Mouse (Mus musculus): ENCODE data around the gene Bmp8b. TPM values are rescaled to one million over a fixed set of nuclear protein-coding genes. Genes with fewer than 3 reads are reported as not detected.

The Bmp8b gene
- polyA plus RNA-seq, 1 experiment from 2014 or later: 0.25 TPM

DNA sequence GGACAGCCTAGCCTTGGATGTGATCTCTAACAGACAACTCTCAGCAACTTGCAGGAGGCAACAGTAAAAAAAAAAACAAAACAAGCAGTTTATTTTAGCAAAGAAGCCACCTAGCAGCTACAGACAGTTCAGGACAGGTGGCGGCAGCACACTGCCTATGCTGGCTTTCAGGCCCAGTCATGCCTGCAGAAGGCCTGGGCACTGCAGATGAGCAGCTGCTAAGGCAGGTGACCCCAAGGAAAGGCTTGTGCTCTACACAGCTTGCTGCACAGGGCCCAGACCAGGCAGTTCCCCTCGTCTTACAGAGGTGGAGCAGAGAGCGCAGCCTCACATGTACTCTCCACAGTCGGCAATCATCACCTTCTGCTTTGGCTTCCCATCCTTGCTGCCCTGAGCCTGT lies 22.1 kb downstream of the Bmp8b start:
- no peaks in the 10 kb centered on the region for H3K4me1 ChIP-seq (replicated peaks; ENCODE audit: control insufficient read depth, insufficient read depth)
- H3K36me3 ChIP-seq (ENCODE audit: control insufficient read depth, insufficient read depth, low read length): peaks cover 32% of the 10 kb centered on the region
- no peak overlapping the region for H3K9ac ChIP-seq (ENCODE audit: low read length)
- TF ChIP-seq EP300 (optimal IDR thresholded peaks at IDR 0.05) (no peak), CTCF (IDR thresholded peaks at IDR 0.05; ENCODE audit: low read depth) (no peak)
- WGBS: 87% methylated on average over 4 of the region's 4 CpGs
- no peak for DNase-seq (ENCODE audit: low spot score)
- ATAC-seq (ENCODE audit: low FRiP score, low TSS enrichment): no peak
- no peaks in the 10 kb centered on the region for H3K9me3 ChIP-seq (ENCODE audit: control insufficient read depth, low read length)
- no peaks in the 10 kb centered on the region for H3K27me3 ChIP-seq (ENCODE audit: control insufficient read depth, insufficient read depth, low read length)
- H3K27ac ChIP-seq (replicated peaks): no peak overlapping the region
- H3K4me3 ChIP-seq (ENCODE audit: low read depth, low read length): no peak overlapping the region
- no peak overlapping the region for H3K4me2 ChIP-seq (replicated peaks; ENCODE audit: low read depth)

DNA sequence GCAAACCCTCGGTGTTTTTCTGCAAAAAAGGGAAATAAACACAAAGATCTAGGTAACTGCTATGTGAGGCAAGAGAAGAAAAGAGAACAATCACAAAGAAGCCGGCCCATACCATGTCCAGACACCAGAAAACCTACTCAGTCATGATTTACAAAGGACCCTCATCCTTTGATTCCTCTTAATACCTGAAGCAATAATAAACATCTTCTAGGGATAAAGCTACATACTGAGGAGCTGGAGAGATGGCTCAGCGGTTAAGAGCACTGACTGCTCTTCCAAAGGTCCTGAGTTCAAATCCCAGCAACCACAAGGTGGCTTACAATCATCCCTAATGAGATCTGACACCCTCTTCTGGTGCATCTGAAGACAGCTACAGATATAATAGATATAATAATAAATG lies 32.6 kb downstream of the Bmp8b start:
- H3K4me1 ChIP-seq (replicated peaks; ENCODE audit: control insufficient read depth, insufficient read depth): 0 out of 2 replicates have a peak, but pooled peaks cover 5% of the 10 kb centered on the region
- DNase-seq (ENCODE audit: low spot score): no peak
- no peak overlapping the region for H3K27ac ChIP-seq (replicated peaks)
- no peaks in the 10 kb centered on the region for H3K27me3 ChIP-seq (ENCODE audit: control insufficient read depth, insufficient read depth, low read length)
- TF ChIP-seq CTCF (IDR thresholded peaks at IDR 0.05; ENCODE audit: low read depth) (no peak), EP300 (optimal IDR thresholded peaks at IDR 0.05) (no peak)
- H3K4me3 ChIP-seq (ENCODE audit: low read depth, low read length): no peak overlapping the region
- WGBS: 71% methylated on average over 3 of the region's 3 CpGs
- no peaks in the 10 kb centered on the region for H3K9me3 ChIP-seq (ENCODE audit: control insufficient read depth, low read length)
- no peak overlapping the region for H3K4me2 ChIP-seq (replicated peaks; ENCODE audit: low read depth)
- ATAC-seq (ENCODE audit: low FRiP score, low TSS enrichment): no peak
- no peak overlapping the region for H3K9ac ChIP-seq (ENCODE audit: low read length)
- H3K36me3 ChIP-seq (ENCODE audit: control insufficient read depth, insufficient read depth, low read length): peaks cover 22% of the 10 kb centered on the region

GRCm38 (mm10) chr4:123139513-123140154 lies 34.7 kb downstream of the Bmp8b start, which contains the start of gene Ppie:
Gene Ppie (minus strand): TSS chr4:123139951.
- Histone ChIP-seq H3K4me1 (replicated peaks; ENCODE audit: control insufficient read depth, insufficient read depth) (0 out of 2 replicates have a peak, but pooled peaks cover 5% of the 10 kb centered on the region), H3K9me3 (ENCODE audit: control insufficient read depth, low read length) (no peaks in the 10 kb centered on the region), H3K27me3 (ENCODE audit: control insufficient read depth, insufficient read depth, low read length) (no peaks in the 10 kb centered on the region), H3K4me2 (replicated peaks; ENCODE audit: low read depth) (peak within 1 kb of the TSS; percentile 83), H3K9ac (ENCODE audit: low read length) (peak within 1 kb of the TSS; percentile 69), H3K27ac (replicated peaks) (peak within 1 kb of the TSS; percentile 89), H3K36me3 (ENCODE audit: control insufficient read depth, insufficient read depth, low read length) (peaks cover 8% of the 10 kb centered on the region), H3K4me3 (ENCODE audit: low read depth, low read length) (peak within 1 kb of the TSS; percentile 66)
- under 1% methylated on average over 34 of the region's 34 CpGs for WGBS
- peak; percentile 95 for DNase-seq (ENCODE audit: low spot score)
- no peak for TF ChIP-seq EP300 (optimal IDR thresholded peaks at IDR 0.05)
- TF ChIP-seq CTCF (IDR thresholded peaks at IDR 0.05; ENCODE audit: low read depth): peak; percentile 56
- peak; percentile 99 for ATAC-seq (ENCODE audit: low FRiP score, low TSS enrichment)

GRCm38 (mm10) chr4:123147446-123148150 lies 42.6 kb downstream of the Bmp8b start:
- TF ChIP-seq CTCF (IDR thresholded peaks at IDR 0.05; ENCODE audit: low read depth) (no peak), EP300 (optimal IDR thresholded peaks at IDR 0.05) (no peak)
- no peaks in the 10 kb centered on the region for H3K36me3 ChIP-seq (ENCODE audit: control insufficient read depth, insufficient read depth, low read length)
- no peak for DNase-seq (ENCODE audit: low spot score)
- WGBS: 64% methylated on average over 5 of the region's 5 CpGs
- no peak overlapping the region for H3K4me3 ChIP-seq (ENCODE audit: low read depth, low read length)
- H3K4me2 ChIP-seq (replicated peaks; ENCODE audit: low read depth): no peak overlapping the region
- no peaks in the 10 kb centered on the region for H3K9me3 ChIP-seq (ENCODE audit: control insufficient read depth, low read length)
- no peak overlapping the region for H3K9ac ChIP-seq (ENCODE audit: low read length)
- H3K27ac ChIP-seq (replicated peaks): no peak overlapping the region
- no peaks in the 10 kb centered on the region for H3K4me1 ChIP-seq (replicated peaks; ENCODE audit: control insufficient read depth, insufficient read depth)
- no peaks in the 10 kb centered on the region for H3K27me3 ChIP-seq (ENCODE audit: control insufficient read depth, insufficient read depth, low read length)
- no peak for ATAC-seq (ENCODE audit: low FRiP score, low TSS enrichment)

DNA sequence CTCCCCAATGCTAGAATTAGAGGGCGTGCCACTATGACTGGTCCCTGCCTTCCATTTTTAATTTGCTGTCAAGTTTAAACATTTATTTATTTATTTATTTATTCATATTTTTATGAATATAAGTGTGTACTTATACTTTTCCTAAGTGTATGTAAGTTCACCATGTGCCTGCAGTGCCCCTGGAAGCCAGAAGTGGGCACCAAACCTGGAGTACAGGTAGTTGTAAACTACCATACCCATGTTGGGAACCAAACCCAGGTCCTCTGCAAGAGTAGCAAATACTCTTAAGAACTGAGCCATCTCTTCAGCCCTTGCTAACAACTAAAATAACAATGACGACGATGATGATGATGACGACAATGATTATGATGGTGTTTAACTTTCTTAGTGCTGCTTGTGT lies 47.0 kb downstream of the Bmp8b start:
- Histone ChIP-seq H3K27me3 (ENCODE audit: control insufficient read depth, insufficient read depth, low read length) (no peaks in the 10 kb centered on the region), H3K27ac (replicated peaks) (no peak overlapping the region), H3K9ac (ENCODE audit: low read length) (no peak overlapping the region), H3K36me3 (ENCODE audit: control insufficient read depth, insufficient read depth, low read length) (no peaks in the 10 kb centered on the region), H3K4me3 (ENCODE audit: low read depth, low read length) (no peak overlapping the region), H3K4me2 (replicated peaks; ENCODE audit: low read depth) (no peak overlapping the region), H3K9me3 (ENCODE audit: control insufficient read depth, low read length) (no peaks in the 10 kb centered on the region), H3K4me1 (replicated peaks; ENCODE audit: control insufficient read depth, insufficient read depth) (no peaks in the 10 kb centered on the region)
- DNase-seq (ENCODE audit: low spot score) (no peak), ATAC-seq (ENCODE audit: low FRiP score, low TSS enrichment) (no peak)
- no peak for TF ChIP-seq EP300 (optimal IDR thresholded peaks at IDR 0.05)
- TF ChIP-seq CTCF (IDR thresholded peaks at IDR 0.05; ENCODE audit: low read depth): peak; percentile 18; the same call in 1 of the 2 replicates
- WGBS: 76% methylated on average over 4 of the region's 4 CpGs

DNA sequence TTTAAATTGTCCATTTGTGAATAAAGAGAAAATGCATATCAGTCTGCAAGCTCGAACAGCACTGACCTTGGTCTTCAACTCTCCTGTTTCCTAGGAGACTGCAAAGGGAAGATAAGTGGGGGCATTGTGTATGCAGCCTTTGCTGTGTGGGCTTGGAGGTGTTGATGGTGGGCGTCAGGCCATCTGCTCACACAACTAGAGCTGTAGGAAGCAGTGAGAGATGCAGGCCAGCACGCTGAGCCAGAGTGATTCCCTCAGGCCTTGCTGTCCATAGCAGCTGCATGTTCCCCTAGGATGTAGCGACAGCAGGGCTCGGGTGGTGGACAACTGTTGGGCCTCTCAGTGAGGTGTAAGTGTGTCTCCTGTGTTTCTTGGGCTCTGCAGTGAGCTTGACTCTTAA lies 48.0 kb downstream of the Bmp8b start:
- Histone ChIP-seq H3K4me2 (replicated peaks; ENCODE audit: low read depth) (no peak overlapping the region), H3K4me3 (ENCODE audit: low read depth, low read length) (no peak overlapping the region), H3K27ac (replicated peaks) (no peak overlapping the region), H3K9me3 (ENCODE audit: control insufficient read depth, low read length) (no peaks in the 10 kb centered on the region), H3K27me3 (ENCODE audit: control insufficient read depth, insufficient read depth, low read length) (no peaks in the 10 kb centered on the region), H3K9ac (ENCODE audit: low read length) (no peak overlapping the region), H3K4me1 (replicated peaks; ENCODE audit: control insufficient read depth, insufficient read depth) (no peaks in the 10 kb centered on the region), H3K36me3 (ENCODE audit: control insufficient read depth, insufficient read depth, low read length) (no peaks in the 10 kb centered on the region)
- DNase-seq (ENCODE audit: low spot score): no peak
- TF ChIP-seq EP300 (optimal IDR thresholded peaks at IDR 0.05): no peak
- no peak for TF ChIP-seq CTCF (IDR thresholded peaks at IDR 0.05; ENCODE audit: low read depth)
- WGBS: 48% methylated on average over 5 of the region's 5 CpGs
- no peak for ATAC-seq (ENCODE audit: low FRiP score, low TSS enrichment)

Measured in stomach, postnatal 0 days (tissue).